Mouse (Mus musculus) heart, adult 18-20 months (tissue): ENCODE results near the gene Bid. TPM values are rescaled to one million over a fixed set of nuclear protein-coding genes. Genes with fewer than 3 reads are reported as not detected.

ENCODE experiments used
- DNase-seq, 2 experiments: peaks; one replicate each; pipeline ENCODE4 v3.0.0; 2021 to 2022; ENCODE audit warnings: mixed read lengths in 1 of 2
- long read RNA-seq, 2 experiments: library from polyadenylated mRNA; stranded (forward); transcript quantifications; one replicate each; pipeline ENCODE4 v2.0.0; 2021
- total RNA-seq, 2 experiments: library from RNA; stranded (reverse); gene quantifications; 2 replicates each; pipeline ENCODE4 v1.2.3; 2021

The Bid gene
- 1 to 10 TPM in 1 of 2 experiments, under 1 TPM in 1; 0.97 to 1.3 TPM for total RNA-seq
- long read RNA-seq, experiment 1, partial matches to known transcripts, result 0 of 2 reads
- long read RNA-seq, experiment 1, other reads (novel, unspliced or antisense), result 1 of 2 reads
- long read RNA-seq, experiment 2, partial matches to known transcripts, result 0 of 2 reads
- long read RNA-seq, experiment 2, other reads (novel, unspliced or antisense), result 0 of 2 reads

GRCm38 (mm10) chr6:120916074-120916971, at the start of gene Bid:
Gene Bid, minus strand, starts transcription at chr6:120916853.
- peak; percentile 92 to 95 for DNase-seq

- DNase-seq, result no peak
Measured at GRCm38 (mm10) chr6:120965814-120966213, 49.2 kb upstream of the Bid start.

- DNase-seq, result no peak
Measured at GRCm38 (mm10) chr6:120964179-120964578, 47.5 kb upstream of the Bid start.

- DNase-seq, result no peak
Measured at GRCm38 (mm10) chr6:120960338-120961030, 43.8 kb upstream of the Bid start.

GRCm38 (mm10) chr6:120957331-120957730, 40.7 kb upstream of the Bid start:
- no peak for DNase-seq

- DNase-seq, result peak in 1 of 2 experiments; percentile 21
Measured at GRCm38 (mm10) chr6:120956259-120957161, 39.9 kb upstream of the Bid start.

GRCm38 (mm10) chr6:120955215-120955614, 38.6 kb upstream of the Bid start:
- peak; percentile 21 to 64 for DNase-seq

GRCm38 (mm10) chr6:120954241-120954640, 37.6 kb upstream of the Bid start:
- DNase-seq, result peak in 1 of 2 experiments; percentile 18

GRCm38 (mm10) chr6:120952475-120952874, 35.8 kb upstream of the Bid start:
- no peak for DNase-seq

- no peak for DNase-seq
Measured at GRCm38 (mm10) chr6:120951311-120951710, 34.7 kb upstream of the Bid start.

GRCm38 (mm10) chr6:120945510-120945909, 28.9 kb upstream of the Bid start:
- DNase-seq, result no peak

GRCm38 (mm10) chr6:120943964-120944363, 27.3 kb upstream of the Bid start:
- DNase-seq, result no peak

- no peak for DNase-seq
Measured at GRCm38 (mm10) chr6:120943551-120943950, 26.9 kb upstream of the Bid start.

GRCm38 (mm10) chr6:120943079-120943478, 26.4 kb upstream of the Bid start:
- no peak for DNase-seq

- no peak for DNase-seq
Measured at GRCm38 (mm10) chr6:120941575-120941974, 24.9 kb upstream of the Bid start.

GRCm38 (mm10) chr6:120941084-120941481, 24.4 kb upstream of the Bid start:
- DNase-seq, result no peak

GRCm38 (mm10) chr6:120940446-120941083, 23.9 kb upstream of the Bid start:
- DNase-seq, result no peak

- DNase-seq, result no peak
Measured at GRCm38 (mm10) chr6:120939783-120940182, 23.1 kb upstream of the Bid start.

- no peak for DNase-seq
Measured at GRCm38 (mm10) chr6:120938763-120939450, 22.3 kb upstream of the Bid start.

GRCm38 (mm10) chr6:120937999-120938608, 21.5 kb upstream of the Bid start:
- no peak for DNase-seq
